Mouse (Mus musculus) Patski (cell line): ENCODE results near the gene Npr2. TPM values are rescaled to one million over a fixed set of nuclear protein-coding genes. Genes with fewer than 3 reads are reported as not detected.
"Not testable (repeated sequence)": the region's sequence is repeated elsewhere in the genome, so short reads cannot be mapped to it uniquely, and the experiment has no call there.

ENCODE experiments used
- ATAC-seq: fragments of 100-300 bp; one replicate; pipeline ENCODE4 v1.8.0; 2021
- CTCF ChIA-PET: fragments of 350-600 bp; sonication (Branson Sonifier 250); formaldehyde crosslinking; loops from one replicate; lab custom pipeline; 2022; ENCODE audit warnings: inconsistent platforms; lab: Charles Lee
- POLR2A ChIA-PET: fragments of 350-600 bp; sonication (Branson Sonifier 250); formaldehyde crosslinking; loops from one replicate; lab custom pipeline; 2022; ENCODE audit warnings: antibody characterized with exemption, inconsistent platforms; lab: Charles Lee
- DNase-seq: peaks from one replicate; pipeline ENCODE4 v3.0.0-alpha.2; 2011; ENCODE audit warnings: low read depth, low spot score
- H3K27me3 ChIP-seq: fragments of 371-371 bp; one replicate; pipeline ENCODE4 v1.5.1; 2021
- CTCF ChIP-seq: fragments of 100-300 bp; IDR thresholded peaks from one replicate; pipeline ENCODE4 v1.5.1; 2021
- in situ Hi-C: fragments of 300-500 bp; cut with MboI; formaldehyde crosslinking; loops from 3 replicates; pipeline ENCODE4 v1.11.1; 2018; ENCODE audit warnings: low pct_unique_long_range_greater_than_20kb, mixed read lengths
- polyA plus RNA-seq: library from polyadenylated mRNA; unstranded; gene quantifications from one replicate; pipeline ENCODE4 v1.2.3, GENCODE M21; 2021

The Npr2 gene
- polyA plus RNA-seq, 1 experiment from 2014 or later = 47.2 TPM

DNA sequence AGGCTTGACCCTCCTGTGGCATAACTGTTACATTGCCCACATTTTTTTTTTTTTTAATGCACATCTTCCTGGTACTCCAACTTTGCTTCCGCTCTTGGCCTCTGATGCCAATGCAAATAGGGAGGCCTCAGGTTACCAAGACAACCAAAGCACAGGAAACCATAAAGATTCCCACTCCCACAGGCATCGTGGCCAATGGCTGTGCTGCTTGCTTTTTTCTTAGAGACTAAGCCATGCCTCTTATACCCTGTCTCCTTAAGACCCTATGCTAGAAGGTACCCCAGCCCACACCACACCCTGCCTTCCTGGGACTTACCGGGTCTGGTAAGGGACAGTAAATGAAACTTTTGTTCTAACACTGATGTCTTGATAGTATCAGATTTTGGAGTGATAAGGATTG, 38.3 kb upstream of the Npr2 start:
- H3K27me3 ChIP-seq = peaks cover 7% of the 10 kb centered on the region
- ATAC-seq (no peak), DNase-seq (no peak)
- POLR2A ChIA-PET = no interaction called here
- no peak for TF ChIP-seq CTCF
- CTCF ChIA-PET = interaction anchor here (1.2 to 1.7 kb wide), 2 partner anchors 11 to 13 kb away, joined by 3 to 6 read pairs; no protein-coding TSS in a partner anchor
- in situ Hi-C loops = no loop called here

- CTCF ChIA-PET, in situ Hi-C loops, DNase-seq, ATAC-seq, H3K27me3 ChIP-seq: not testable (repeated sequence)
- POLR2A ChIA-PET = interaction anchor here (0.7 kb wide), 1 partner anchor 135 kb away, joined by 3 read pairs; no protein-coding TSS in a partner anchor
Observed at GRCm38 (mm10) chr4:43596597-43596996, 35.1 kb upstream of the Npr2 start.

DNA sequence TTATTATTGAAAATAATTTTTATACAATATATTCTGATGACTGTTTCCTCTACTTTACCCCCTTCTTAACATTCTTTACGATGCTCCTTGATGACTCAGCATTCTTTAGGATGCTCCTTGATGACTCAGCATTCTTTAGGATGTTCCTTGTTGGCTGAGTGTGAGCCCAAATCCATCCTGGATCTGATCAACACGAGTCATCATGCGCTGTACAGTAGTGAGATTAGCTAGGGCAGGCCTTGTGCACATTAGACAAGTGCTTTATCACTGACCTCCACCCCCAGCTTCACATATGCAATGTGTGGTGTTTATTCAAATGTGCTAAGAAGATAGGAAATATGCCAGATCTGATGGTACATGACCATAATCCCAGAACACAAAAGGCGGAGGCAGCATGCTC, 33.5 kb upstream of the Npr2 start:
- in situ Hi-C loops = no loop called here
- ATAC-seq (no peak), DNase-seq (no peak)
- POLR2A ChIA-PET = interaction anchor here (0.8 kb wide), 1 partner anchor 9 kb away, joined by 3 read pairs; no protein-coding TSS in a partner anchor
- H3K27me3 ChIP-seq = peaks cover 7% of the 10 kb centered on the region
- TF ChIP-seq CTCF = no peak
- CTCF ChIA-PET = interaction anchor here (0.9 kb wide), 1 partner anchor 9 kb away, joined by 3 read pairs; no protein-coding TSS in a partner anchor

- peaks cover 4% of the 10 kb centered on the region for H3K27me3 ChIP-seq
- DNase-seq (no peak), ATAC-seq (no peak)
- CTCF ChIA-PET = no interaction called here
- TF ChIP-seq CTCF = no peak
- in situ Hi-C loops = no loop called here
- POLR2A ChIA-PET = no interaction called here
Observed at GRCm38 (mm10) chr4:43598650-43599380, 32.9 kb upstream of the Npr2 start.

DNA sequence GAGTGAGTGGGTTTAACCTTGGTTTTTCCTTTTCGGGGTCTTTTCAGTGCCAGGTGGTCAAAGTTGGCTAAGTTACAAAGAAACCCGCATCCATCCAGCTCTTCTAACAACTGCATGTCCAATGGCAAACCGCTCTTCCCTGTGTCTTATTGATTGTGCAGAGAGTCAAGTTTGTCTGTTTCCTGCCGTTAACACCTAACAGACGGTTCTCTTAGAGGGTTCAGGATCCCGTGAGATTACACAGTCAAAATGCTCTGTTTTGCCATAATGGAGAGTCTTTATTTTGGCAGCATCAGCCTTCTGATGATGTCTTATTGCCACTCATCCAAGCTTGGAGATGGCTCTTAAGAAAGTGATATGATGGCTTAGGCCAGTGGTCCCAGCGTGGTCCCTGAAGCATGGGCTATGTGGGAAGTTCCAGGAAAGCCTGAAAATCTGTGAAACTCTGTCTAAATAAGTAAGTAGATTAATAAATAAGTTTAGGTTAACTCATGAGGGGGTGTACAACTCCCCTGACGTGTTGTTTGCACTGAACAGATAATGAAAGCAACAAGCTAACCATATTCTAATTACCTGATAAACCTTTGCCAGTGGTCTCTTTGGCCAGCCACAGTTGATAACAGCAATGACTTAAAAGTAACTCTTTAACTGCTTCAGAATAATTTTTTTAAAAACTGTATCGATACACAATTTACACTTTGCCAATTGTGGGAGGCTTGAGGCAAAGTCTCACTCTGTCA, 31.4 kb upstream of the Npr2 start:
- ChIA-PET CTCF (no interaction called here), POLR2A (no interaction called here)
- in situ Hi-C loops = no loop called here
- no peak for DNase-seq
- ATAC-seq = no peak
- H3K27me3 ChIP-seq = peaks cover 2% of the 10 kb centered on the region
- no peak for TF ChIP-seq CTCF

GRCm38 (mm10) chr4:43604099-43604498, 27.6 kb upstream of the Npr2 start:
- ATAC-seq = no peak
- H3K27me3 ChIP-seq = no peaks in the 10 kb centered on the region
- ChIA-PET POLR2A (no interaction called here), CTCF (no interaction called here)
- in situ Hi-C loops = no loop called here
- DNase-seq = no peak
- no peak for TF ChIP-seq CTCF

DNA sequence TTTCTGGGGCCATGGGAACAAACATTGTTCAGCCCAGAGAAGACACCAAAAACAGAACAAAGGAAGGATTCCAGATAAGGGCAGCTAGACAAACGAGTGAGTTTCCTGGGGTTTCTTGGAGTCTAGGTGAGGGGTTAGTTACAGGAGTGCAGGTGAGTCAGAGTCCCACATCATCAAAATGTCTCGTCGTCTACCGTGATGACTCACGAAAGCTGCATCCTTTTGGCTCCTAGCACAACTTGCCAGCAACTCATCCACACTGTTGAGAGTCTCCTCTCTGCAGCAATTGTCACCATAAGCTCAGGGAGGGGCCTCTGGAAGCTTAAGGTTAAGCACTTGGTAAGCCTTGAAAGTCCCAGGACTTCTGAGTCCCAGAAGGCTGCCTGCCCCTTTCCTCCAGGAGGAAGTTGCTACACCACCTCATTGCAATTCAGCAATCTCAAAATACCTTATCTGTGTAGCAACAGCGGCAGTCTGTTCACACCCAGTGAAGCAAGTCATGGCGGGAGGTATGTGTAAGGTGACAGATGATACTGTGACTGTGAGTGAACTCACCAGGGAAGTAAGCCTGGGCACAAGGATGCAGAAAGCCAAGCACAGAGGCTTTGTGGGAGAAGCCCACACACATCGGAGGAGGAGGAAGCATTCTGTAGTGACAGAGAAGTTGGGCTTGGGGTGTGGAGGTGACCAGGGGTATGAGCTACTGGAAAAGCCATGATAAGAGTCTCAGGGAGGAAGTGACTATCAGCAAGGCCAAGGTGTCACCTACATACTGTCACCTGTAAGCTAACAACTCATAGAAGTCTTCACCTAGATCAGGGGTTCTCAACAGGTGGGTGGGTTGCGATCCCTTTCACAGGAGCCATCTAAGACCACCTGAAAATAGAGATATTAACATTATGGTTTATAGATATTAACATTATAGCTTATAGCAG, 26.7 kb upstream of the Npr2 start:
- ChIA-PET CTCF (interaction anchor here (1.2 kb wide), 1 partner anchor 25 kb away, joined by 4 read pairs; no protein-coding TSS in a partner anchor), POLR2A (no interaction called here)
- ATAC-seq (no peak), DNase-seq (no peak)
- no peaks in the 10 kb centered on the region for H3K27me3 ChIP-seq
- in situ Hi-C loops = no loop called here
- no peak for TF ChIP-seq CTCF

GRCm38 (mm10) chr4:43612534-43612933, 19.2 kb upstream of the Npr2 start:
- ChIA-PET CTCF (no interaction called here), POLR2A (no interaction called here)
- no peak for TF ChIP-seq CTCF
- in situ Hi-C loops = no loop called here
- no peaks in the 10 kb centered on the region for H3K27me3 ChIP-seq
- DNase-seq = no peak
- ATAC-seq = no peak

DNA sequence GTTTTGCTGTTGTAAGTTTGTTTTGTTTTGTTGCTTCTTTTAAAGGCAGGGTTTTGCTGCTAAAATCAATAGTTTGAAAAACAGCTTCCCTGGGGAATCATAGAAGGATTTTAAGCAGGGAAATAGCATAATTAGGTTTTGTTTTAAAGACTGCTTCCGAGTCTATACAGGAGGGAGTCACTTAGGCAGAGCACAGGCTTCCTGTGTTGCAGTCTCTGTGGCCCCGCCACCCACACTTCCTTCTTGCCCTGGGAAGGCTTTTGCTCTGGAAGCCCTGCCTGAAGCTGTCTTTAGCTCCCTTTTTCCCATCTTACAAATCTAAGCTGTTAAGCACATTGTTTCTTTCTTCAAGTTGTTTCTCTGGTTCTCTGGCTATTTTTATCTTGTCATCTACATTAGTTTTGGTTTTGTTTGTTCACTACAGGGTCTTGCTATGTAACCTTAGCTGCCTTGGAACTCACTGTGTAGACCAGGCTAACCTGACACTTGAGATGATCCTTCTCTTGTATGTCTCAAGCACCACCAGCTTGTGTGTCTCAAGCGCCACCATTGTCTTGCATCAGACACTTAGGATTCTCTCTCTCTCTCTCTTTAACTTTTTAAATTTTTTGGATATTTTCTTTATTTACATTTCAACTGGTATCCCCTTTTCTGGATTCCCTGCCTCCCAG, 18.5 kb upstream of the Npr2 start:
- ChIA-PET CTCF (no interaction called here), POLR2A (no interaction called here)
- no peak for DNase-seq
- in situ Hi-C loops = no loop called here
- H3K27me3 ChIP-seq = no peaks in the 10 kb centered on the region
- no peak for TF ChIP-seq CTCF
- ATAC-seq = no peak

GRCm38 (mm10) chr4:43620146-43620778, 11.5 kb upstream of the Npr2 start:
- ATAC-seq (no peak), DNase-seq (no peak)
- ChIA-PET POLR2A (no interaction called here), CTCF (no interaction called here)
- in situ Hi-C loops = no loop called here
- TF ChIP-seq CTCF = no peak
- H3K27me3 ChIP-seq = no peaks in the 10 kb centered on the region
